Mouse (Mus musculus): ENCODE results near the gene Golgb1. TPM values are rescaled to one million over a fixed set of nuclear protein-coding genes. Genes with fewer than 3 reads are reported as not detected.

Golgb1 gene
- total RNA-seq, 1 experiment: 52.6 TPM

GRCm38 (mm10) chr16:36877316-36877715, 2.4 kb downstream of the Golgb1 start:
- no peaks in the 10 kb centered on the region for H3K36me3 ChIP-seq (ENCODE audit: control insufficient read depth, insufficient read depth, low read length, poor library complexity, severe bottlenecking)
- no peak overlapping the region for H3K9ac ChIP-seq (ENCODE audit: insufficient read depth, low read depth, low read length, poor library complexity, severe bottlenecking)
- TF ChIP-seq HCFC1 (IDR thresholded peaks at IDR 0.05; ENCODE audit: borderline replicate concordance, insufficient read depth, low read length) (no peak), ZC3H11A (IDR thresholded peaks at IDR 0.05; ENCODE audit: borderline replicate concordance, low read depth, low read length) (no peak), MAFK (IDR thresholded peaks at IDR 0.05; ENCODE audit: insufficient read depth, low read depth, low read length) (no peak), ZNF384 (IDR thresholded peaks at IDR 0.05; ENCODE audit: low read depth, low read length) (no peak), CHD2 (IDR thresholded peaks at IDR 0.05; ENCODE audit: low read depth, low read length) (no peak)
- no peak for DNase-seq (ENCODE audit: low read depth, low spot score)
- in situ Hi-C loops (cut with MboI; ENCODE audit: low sequenced_read_pairs in 2 of 2, unreplicated experiment in 2 of 2): no loop called here
- H3K9me3 ChIP-seq (ENCODE audit: control insufficient read depth, insufficient read depth, low read depth, low read length): no peaks in the 10 kb centered on the region
- no peak overlapping the region for H3K27ac ChIP-seq (ENCODE audit: insufficient read depth, low read depth, low read length, poor library complexity, severe bottlenecking)
- peaks cover 0 to 1% of the 10 kb centered on the region in 2 experiments; a peak in 1 of 4 replicates for H3K4me1 ChIP-seq (ENCODE audit: control insufficient read depth in 2 of 2, insufficient read depth in 2 of 2, low read length in 2 of 2, poor library complexity in 1 of 2)
- no peak overlapping the region for H3K4me3 ChIP-seq (ENCODE audit: insufficient read depth in 1 of 2, low read depth in 1 of 2, low read length in 2 of 2, poor library complexity in 1 of 2, severe bottlenecking in 1 of 2)

- Histone ChIP-seq H3K4me3 (ENCODE audit: insufficient read depth in 1 of 2, low read depth in 1 of 2, low read length in 2 of 2, poor library complexity in 1 of 2, severe bottlenecking in 1 of 2) (no peak overlapping the region), H3K27ac (ENCODE audit: insufficient read depth, low read depth, low read length, poor library complexity, severe bottlenecking) (no peak overlapping the region), H3K36me3 (ENCODE audit: control insufficient read depth, insufficient read depth, low read length, poor library complexity, severe bottlenecking) (peaks cover 2% of the 10 kb centered on the region; the same call in 1 of the 2 replicates), H3K9ac (ENCODE audit: insufficient read depth, low read depth, low read length, poor library complexity, severe bottlenecking) (no peak overlapping the region), H3K9me3 (ENCODE audit: control insufficient read depth, insufficient read depth, low read depth, low read length) (no peaks in the 10 kb centered on the region), H3K4me1 (ENCODE audit: control insufficient read depth in 2 of 2, insufficient read depth in 2 of 2, low read length in 2 of 2, poor library complexity in 1 of 2) (no peaks in the 10 kb centered on the region)
- DNase-seq (ENCODE audit: low read depth, low spot score): no peak
- in situ Hi-C loops (cut with MboI; ENCODE audit: low sequenced_read_pairs in 2 of 2, unreplicated experiment in 2 of 2): no loop called here
- TF ChIP-seq CHD2 (IDR thresholded peaks at IDR 0.05; ENCODE audit: low read depth, low read length) (no peak), ZNF384 (IDR thresholded peaks at IDR 0.05; ENCODE audit: low read depth, low read length) (no peak), ZC3H11A (IDR thresholded peaks at IDR 0.05; ENCODE audit: borderline replicate concordance, low read depth, low read length) (no peak), MAFK (IDR thresholded peaks at IDR 0.05; ENCODE audit: insufficient read depth, low read depth, low read length) (no peak), HCFC1 (IDR thresholded peaks at IDR 0.05; ENCODE audit: borderline replicate concordance, insufficient read depth, low read length) (no peak)
These were observed 7.9 kb downstream of the Golgb1 start for GRCm38 (mm10) chr16:36882737-36883343.

GRCm38 (mm10) chr16:36884881-36885280, 9.9 kb downstream of the Golgb1 start:
- Histone ChIP-seq H3K9ac (ENCODE audit: insufficient read depth, low read depth, low read length, poor library complexity, severe bottlenecking) (no peak overlapping the region), H3K4me3 (ENCODE audit: insufficient read depth in 1 of 2, low read depth in 1 of 2, low read length in 2 of 2, poor library complexity in 1 of 2, severe bottlenecking in 1 of 2) (no peak overlapping the region)
- peak; percentile 36 for DNase-seq (ENCODE audit: low read depth, low spot score)

GRCm38 (mm10) chr16:36885912-36886311, 11.0 kb downstream of the Golgb1 start:
- no peak for DNase-seq (ENCODE audit: low read depth, low spot score)
- H3K4me3 ChIP-seq (ENCODE audit: insufficient read depth in 1 of 2, low read depth in 1 of 2, low read length in 2 of 2, poor library complexity in 1 of 2, severe bottlenecking in 1 of 2): no peak overlapping the region
- H3K9ac ChIP-seq (ENCODE audit: insufficient read depth, low read depth, low read length, poor library complexity, severe bottlenecking): no peak overlapping the region
- no peaks in the 10 kb centered on the region for H3K9me3 ChIP-seq (ENCODE audit: control insufficient read depth, insufficient read depth, low read depth, low read length)
- in situ Hi-C loops (cut with MboI; ENCODE audit: low sequenced_read_pairs in 2 of 2, unreplicated experiment in 2 of 2): no loop called here
- no peak overlapping the region for H3K27ac ChIP-seq (ENCODE audit: insufficient read depth, low read depth, low read length, poor library complexity, severe bottlenecking)
- TF ChIP-seq ZNF384 (IDR thresholded peaks at IDR 0.05; ENCODE audit: low read depth, low read length): no peak
- TF ChIP-seq CHD2 (IDR thresholded peaks at IDR 0.05; ENCODE audit: low read depth, low read length): no peak
- TF ChIP-seq ZC3H11A (IDR thresholded peaks at IDR 0.05; ENCODE audit: borderline replicate concordance, low read depth, low read length): no peak
- H3K36me3 ChIP-seq (ENCODE audit: control insufficient read depth, insufficient read depth, low read length, poor library complexity, severe bottlenecking): peaks cover 7% of the 10 kb centered on the region; the same call in 1 of the 2 replicates
- no peaks in the 10 kb centered on the region for H3K4me1 ChIP-seq (ENCODE audit: control insufficient read depth in 2 of 2, insufficient read depth in 2 of 2, low read length in 2 of 2, poor library complexity in 1 of 2)

More at GRCm38 (mm10) chr16:36884881-36885280, 9.9 kb downstream of the Golgb1 start:
- TF ChIP-seq ZC3H11A (IDR thresholded peaks at IDR 0.05; ENCODE audit: borderline replicate concordance, low read depth, low read length) (0 out of 2 replicates have a peak, but pooled peaks have one; percentile 29), MAFK (IDR thresholded peaks at IDR 0.05; ENCODE audit: insufficient read depth, low read depth, low read length) (no peak)
- no peaks in the 10 kb centered on the region for H3K4me1 ChIP-seq (ENCODE audit: control insufficient read depth in 2 of 2, insufficient read depth in 2 of 2, low read length in 2 of 2, poor library complexity in 1 of 2)
- H3K27ac ChIP-seq (ENCODE audit: insufficient read depth, low read depth, low read length, poor library complexity, severe bottlenecking): no peak overlapping the region
- peaks cover 4% of the 10 kb centered on the region; the same call in 1 of the 2 replicates for H3K36me3 ChIP-seq (ENCODE audit: control insufficient read depth, insufficient read depth, low read length, poor library complexity, severe bottlenecking)
- H3K9me3 ChIP-seq (ENCODE audit: control insufficient read depth, insufficient read depth, low read depth, low read length): no peaks in the 10 kb centered on the region
- in situ Hi-C loops (cut with MboI; ENCODE audit: low sequenced_read_pairs in 2 of 2, unreplicated experiment in 2 of 2): no loop called here

- H3K9ac ChIP-seq (ENCODE audit: insufficient read depth, low read depth, low read length, poor library complexity, severe bottlenecking): no peak overlapping the region
- TF ChIP-seq CHD2 (IDR thresholded peaks at IDR 0.05; ENCODE audit: low read depth, low read length): 0 out of 2 replicates have a peak, but pooled peaks have one; percentile 35
- no peak for TF ChIP-seq MAFK (IDR thresholded peaks at IDR 0.05; ENCODE audit: insufficient read depth, low read depth, low read length)
- no peak overlapping the region for H3K4me3 ChIP-seq (ENCODE audit: insufficient read depth in 1 of 2, low read depth in 1 of 2, low read length in 2 of 2, poor library complexity in 1 of 2, severe bottlenecking in 1 of 2)
- in situ Hi-C loops (cut with MboI; ENCODE audit: low sequenced_read_pairs in 2 of 2, unreplicated experiment in 2 of 2): no loop called here
- DNase-seq (ENCODE audit: low read depth, low spot score): peak; percentile 51
- no peaks in the 10 kb centered on the region for H3K9me3 ChIP-seq (ENCODE audit: control insufficient read depth, insufficient read depth, low read depth, low read length)
- peaks cover 11% of the 10 kb centered on the region; the same call in 1 of the 2 replicates for H3K36me3 ChIP-seq (ENCODE audit: control insufficient read depth, insufficient read depth, low read length, poor library complexity, severe bottlenecking)
- H3K27ac ChIP-seq (ENCODE audit: insufficient read depth, low read depth, low read length, poor library complexity, severe bottlenecking): no peak overlapping the region
- H3K4me1 ChIP-seq (ENCODE audit: control insufficient read depth in 2 of 2, insufficient read depth in 2 of 2, low read length in 2 of 2, poor library complexity in 1 of 2): no peaks in the 10 kb centered on the region
These were observed 12.6 kb downstream of the Golgb1 start for GRCm38 (mm10) chr16:36887546-36887945.
